9 mouse cellular contexts compared by ENCODE assay signal in the genomic region with DNA sequence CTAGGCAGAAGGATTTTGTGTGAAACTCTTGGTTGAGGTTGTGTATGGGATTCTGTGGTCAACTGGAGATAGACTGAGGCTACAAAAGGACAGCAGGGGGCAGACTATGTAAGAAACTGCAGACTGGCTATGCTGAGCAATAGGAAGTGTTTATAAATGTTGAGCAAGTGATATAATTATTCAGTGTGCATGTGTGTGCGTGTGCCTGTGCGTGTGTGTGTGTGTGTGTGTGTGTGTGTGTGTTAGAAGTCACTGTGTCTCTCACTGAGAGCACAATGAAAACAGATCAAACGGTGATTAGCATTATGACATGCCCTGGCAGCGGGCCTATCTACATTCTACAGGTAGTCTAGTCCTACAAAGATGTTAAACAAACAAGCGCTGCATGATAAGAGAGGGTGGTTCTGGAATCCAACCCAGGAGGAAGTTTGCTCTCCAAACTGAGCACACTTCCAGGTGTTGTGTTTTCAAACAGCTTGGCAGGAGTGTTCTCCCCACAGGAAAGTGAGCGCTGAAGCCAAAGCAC. TPM values are rescaled to one million over a fixed set of nuclear protein-coding genes. Genes with fewer than 3 reads are reported as not detected.
DNase-seq lines count a peak whose midpoint lies in the region; ATAC-seq and TF ChIP-seq lines count a peak whose summit lies in the region.
"Had no signal": no experiment of that assay in that cellular context is flagged by ENCODE, and none has a peak within 500 bp of the region (broad histone marks: within the 10 kb centered on the region; RNA-seq: fewer than 3 reads in every experiment).

A gene (plus strand): TSS at position 443 of the 526 bp plus-strand sequence.

- no peak within 1 kb of the TSS for H3K4me2 ChIP-seq in forebrain, embryonic 16.5 days (ENCODE audit: low read length)
- H3K4me2 ChIP-seq in hindbrain, postnatal 0 days (ENCODE audit: low read depth, low read length): no peak within 1 kb of the TSS
- H3K4me2 ChIP-seq: limb, embryonic 12.5 days had no signal

- H3K4me3 ChIP-seq in forebrain, embryonic 16.5 days (replicated peaks; ENCODE audit: low read length): no peak within 1 kb of the TSS
- H3K4me3 ChIP-seq in forebrain, embryonic 10.5 days: no peak within 1 kb of the TSS
- no peak within 1 kb of the TSS for H3K4me3 ChIP-seq in hindbrain, postnatal 0 days (ENCODE audit: low read length)
- H3K4me3 ChIP-seq: limb, embryonic 12.5 days had no signal

- 75% methylated on average over 6 of the region's 6 CpGs for WGBS in forebrain, embryonic 16.5 days
- 85% methylated on average over 6 of the region's 6 CpGs for WGBS in forebrain, embryonic 10.5 days
- 76% methylated on average over 6 of the region's 6 CpGs for WGBS in hindbrain, postnatal 0 days

- no peak within 1 kb of the TSS for H3K9ac ChIP-seq in forebrain, embryonic 16.5 days (replicated peaks; ENCODE audit: low read depth, low read length)
- no peak within 1 kb of the TSS for H3K9ac ChIP-seq in hindbrain, postnatal 0 days (replicated peaks; ENCODE audit: low read length)
- H3K9ac ChIP-seq: limb, embryonic 12.5 days had no signal

- no peak for DNase-seq in forebrain, embryonic 10.5 days (ENCODE audit: extremely low spot score, low spot score)
- DNase-seq in R1 (ENCODE audit: low read depth, low spot score): peak; percentile 61
- DNase-seq in gastrocnemius, adult 18-20 months (ENCODE audit: low spot score): peak; percentile 65
- DNase-seq in hindbrain, postnatal 0 days (ENCODE audit: low spot score): peak; percentile 65
- peak; percentile 20 for DNase-seq in liver
- peak; percentile 74 for DNase-seq in thymus, postnatal 14 days

- H3K9me3 ChIP-seq in forebrain, embryonic 16.5 days (ENCODE audit: control insufficient read depth, low read length): no peaks in the 10 kb centered on the region
- H3K9me3 ChIP-seq in forebrain, embryonic 10.5 days: no peaks in the 10 kb centered on the region
- no peaks in the 10 kb centered on the region for H3K9me3 ChIP-seq in hindbrain, postnatal 0 days (ENCODE audit: low read length)
- H3K9me3 ChIP-seq: limb, embryonic 12.5 days had no signal

- peak; percentile 65 for TF ChIP-seq CTCF in hindbrain, postnatal 0 days (IDR thresholded peaks at IDR 0.05; ENCODE audit: low read depth)

- ATAC-seq in forebrain, embryonic 16.5 days: peak; percentile 50; the same call in 1 of the 2 replicates
- peak; percentile 71; the same call in 1 of the 2 replicates for ATAC-seq in hindbrain, postnatal 0 days
- ATAC-seq in monocyte, adult 5-6 weeks (replicated peaks; ENCODE audit: insufficient number of reproducible peaks, low FRiP score, low TSS enrichment, poor library complexity, severe bottlenecking): peak; percentile 83

- H3K4me1 ChIP-seq in forebrain, embryonic 16.5 days (replicated peaks; ENCODE audit: control insufficient read depth, insufficient read depth, low read length): peaks cover under 1% of the 10 kb centered on the region; the same call in 1 of the 2 replicates
- peaks cover 10% of the 10 kb centered on the region for H3K4me1 ChIP-seq in forebrain, embryonic 10.5 days
- no peaks in the 10 kb centered on the region for H3K4me1 ChIP-seq in hindbrain, postnatal 0 days (ENCODE audit: insufficient read depth, low read length)
- H3K4me1 ChIP-seq: limb, embryonic 12.5 days had no signal

- no peak within 1 kb of the TSS for H3K27ac ChIP-seq in forebrain, embryonic 16.5 days (ENCODE audit: low read length)
- no peak within 1 kb of the TSS for H3K27ac ChIP-seq in forebrain, embryonic 10.5 days
- no peak within 1 kb of the TSS for H3K27ac ChIP-seq in hindbrain, postnatal 0 days
- H3K27ac ChIP-seq: limb, embryonic 12.5 days had no signal

- no peaks in the 10 kb centered on the region for H3K36me3 ChIP-seq in forebrain, embryonic 16.5 days (ENCODE audit: control insufficient read depth, insufficient read depth)
- no peaks in the 10 kb centered on the region for H3K36me3 ChIP-seq in forebrain, embryonic 10.5 days (replicated peaks)
- H3K36me3 ChIP-seq in hindbrain, postnatal 0 days (ENCODE audit: insufficient read depth, low read length): no peaks in the 10 kb centered on the region
- H3K36me3 ChIP-seq: limb, embryonic 12.5 days had no signal

- no peaks in the 10 kb centered on the region for H3K27me3 ChIP-seq in forebrain, embryonic 16.5 days (replicated peaks; ENCODE audit: control insufficient read depth, insufficient read depth, low read length)
- H3K27me3 ChIP-seq in forebrain, embryonic 10.5 days (ENCODE audit: poor library complexity, severe bottlenecking): no peaks in the 10 kb centered on the region
- no peaks in the 10 kb centered on the region for H3K27me3 ChIP-seq in hindbrain, postnatal 0 days (ENCODE audit: insufficient read depth, low read length)

RNA-seq across cellular contexts. Expression of the gene that starts here (rescaled TPM):
- polyA plus RNA-seq in forebrain, embryonic 16.5 days (2015; fragmentation: Nextera tagmentation; extraction: Ambion mirVana): not detected in 2 replicates
- polyA plus RNA-seq in forebrain, embryonic 10.5 days (2016; fragmentation: Nextera tagmentation; extraction: Ambion mirVana): not detected in 2 replicates
- 1 to 10 TPM in 1 of 2 experiments, under 1 TPM in 1; 0.98 to 3.9 TPM for total RNA-seq in gastrocnemius, adult 18-20 months (2021)
- total RNA-seq in hindbrain, postnatal 0 days (2014; rRNA removed): 0.37 and 0.97 TPM in 2 replicates
- polyA plus RNA-seq in hindbrain, postnatal 0 days (2015; fragmentation: Nextera tagmentation; extraction: Ambion mirVana): 0.55 and 0.57 TPM in 2 replicates
- 12.7 to 31.6 TPM (median 16.9 TPM) in 3 replicates for total RNA-seq in monocyte, adult 5-6 weeks (2017)
- polyA plus RNA-seq: limb, embryonic 12.5 days had no signal

Comparison
In these comparisons a context has a peak if more than half of its experiments do, and no peak if none do; other contexts are left out.
1. Peak in ATAC-seq in forebrain, embryonic 16.5 days; RNA of the gene not detected or under 1 TPM.
2. Peak in DNase-seq and ATAC-seq in hindbrain, postnatal 0 days; RNA of the gene not detected or under 1 TPM.